Mouse (Mus musculus): ENCODE measurements around the gene Bub1.

- TF ChIP-seq POLR2A (IDR thresholded peaks at IDR 0.05; ENCODE audit: insufficient read depth, low read depth, low read length), result no peak
- no peak for TF ChIP-seq EP300 (IDR thresholded peaks at IDR 0.05; ENCODE audit: insufficient read depth, low read depth, low read length)
- no peak for TF ChIP-seq CTCF (IDR thresholded peaks at IDR 0.05)
Measured at GRCm38 (mm10) chr2:127838576-127838975, 6.9 kb upstream of the Bub1 start, which contains the start of gene Acoxl.

All from heart, adult 2 months (tissue).